Mouse (Mus musculus) frontal cortex, adult 2 months (tissue): ENCODE results near the gene Zbtb2. TPM values are rescaled to one million over a fixed set of nuclear protein-coding genes. Genes with fewer than 3 reads are reported as not detected.
"Not testable (repeated sequence)": the region's sequence is repeated elsewhere in the genome, so short reads cannot be mapped to it uniquely, and the experiment has no call there.

Source experiments
- DNase-seq, 2 experiments: peaks; one replicate each; pipeline ENCODE4 v3.0.0; 2022; ENCODE audit warnings: low spot score in 1 of 2; ENCODE audit errors: extremely low spot score in 1 of 2
- polyA plus RNA-seq: library from polyadenylated mRNA; depleted of rRNA; stranded (reverse); fragments of >200 nt; gene quantifications from 2 replicates; pipeline ENCODE4 v1.2.3, GENCODE M21; 2012; rRNA removed

Zbtb2 gene
- 8.5 and 8.9 TPM in 2 replicates for polyA plus RNA-seq

GRCm38 (mm10) chr10:4387701-4388383 lies at the start of gene Zbtb2:
TSS of gene Zbtb2 (minus strand) at chr10:4388108.
- peak in 1 of 2 experiments; percentile 59 for DNase-seq

DNA sequence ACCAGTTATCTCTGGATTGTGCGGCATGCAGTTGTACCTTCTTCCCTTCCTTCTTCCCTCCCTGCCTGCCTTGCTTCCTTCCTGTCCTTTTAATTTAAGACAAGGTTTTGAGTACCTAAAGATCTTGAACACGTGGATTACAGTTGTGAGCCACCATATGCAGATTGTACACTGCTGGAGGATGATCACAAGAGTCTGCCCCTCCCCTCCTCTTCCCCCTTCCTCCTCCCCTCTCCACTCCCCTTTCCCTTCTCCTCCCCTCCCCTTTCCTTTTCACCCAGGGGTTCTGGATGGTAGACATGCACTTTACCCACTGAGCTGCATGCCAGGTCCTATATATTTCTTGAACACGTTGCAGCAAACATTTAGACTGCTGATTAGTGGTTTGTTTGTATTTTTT lies 47.5 kb upstream of the Zbtb2 start:
- no peak for DNase-seq

DNA sequence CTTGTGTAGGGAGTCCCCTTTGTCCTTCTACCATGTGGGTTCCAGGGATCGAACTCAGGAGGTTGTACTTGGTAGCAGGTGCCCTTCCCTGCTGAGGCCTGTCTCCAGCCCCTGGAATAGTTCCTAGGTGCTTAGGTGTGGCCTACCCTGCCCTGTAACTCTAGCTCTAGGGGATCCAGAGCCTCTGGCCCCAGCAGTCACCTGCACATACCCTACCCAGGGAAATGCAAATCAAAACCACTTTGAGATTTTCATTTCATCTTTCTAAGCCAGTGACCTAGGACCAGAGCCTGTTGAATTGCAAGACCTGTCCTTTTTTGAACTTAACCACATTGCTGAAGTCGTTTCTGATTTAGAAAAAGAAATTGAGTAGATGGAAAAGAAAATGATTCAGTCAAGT lies 46.0 kb upstream of the Zbtb2 start:
- DNase-seq: not testable (repeated sequence)

- peak in 1 of 2 experiments; percentile 13 for DNase-seq
Measured at GRCm38 (mm10) chr10:4432996-4433755, 45.3 kb upstream of the Zbtb2 start.

GRCm38 (mm10) chr10:4432123-4432931 lies 44.4 kb upstream of the Zbtb2 start, which contains the start of the genes Rmnd1 and Armt1:
TSS of gene Rmnd1 (minus strand) at chr10:4432388.
TSS of gene Armt1 (plus strand) at chr10:4432467.
- peak; percentile 83 to 95 for DNase-seq

- no peak for DNase-seq
Measured at GRCm38 (mm10) chr10:4431746-4432122, 43.8 kb upstream of the Zbtb2 start.

GRCm38 (mm10) chr10:4430826-4431225 lies 42.9 kb upstream of the Zbtb2 start:
- peak in 1 of 2 experiments; percentile 39 for DNase-seq

DNA sequence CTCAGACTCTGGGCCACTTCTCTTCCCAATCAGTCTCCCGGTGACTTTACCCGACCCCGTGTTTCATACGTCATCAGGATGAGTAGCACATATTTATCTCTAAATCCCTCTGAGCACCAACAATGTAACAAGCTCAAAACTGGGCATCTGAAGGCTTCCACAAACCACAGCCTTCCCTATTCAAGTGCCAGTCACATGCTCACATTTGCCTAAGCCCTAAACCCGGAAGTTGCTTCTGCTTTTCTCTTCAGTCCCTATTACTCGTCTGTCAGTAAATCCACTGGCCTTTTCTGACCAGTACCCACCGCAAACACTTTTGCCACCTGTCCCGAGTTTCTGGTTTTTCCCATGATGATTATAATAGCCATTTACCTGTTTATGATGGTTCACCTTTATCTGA lies 42.5 kb upstream of the Zbtb2 start:
- no peak for DNase-seq

DNA sequence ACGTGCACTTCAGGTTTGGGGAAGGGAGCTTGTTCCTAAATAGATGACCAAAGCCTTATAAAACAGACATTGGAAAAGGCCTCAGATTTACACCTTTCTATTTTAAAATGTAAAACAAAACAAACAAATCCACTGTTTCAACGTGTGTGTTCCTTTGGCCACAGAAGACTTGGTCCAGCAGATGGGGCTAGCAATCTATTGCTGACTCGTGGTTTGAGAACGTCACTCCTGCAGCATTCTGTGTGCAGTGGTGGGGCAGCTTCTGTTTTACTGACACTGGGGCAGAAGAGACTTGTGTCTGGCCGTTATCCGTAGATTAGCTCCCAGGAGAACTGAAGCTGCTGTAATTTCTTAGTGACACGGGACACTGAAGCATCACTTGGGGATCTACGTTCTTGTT lies 37.3 kb upstream of the Zbtb2 start:
- no peak for DNase-seq

DNA sequence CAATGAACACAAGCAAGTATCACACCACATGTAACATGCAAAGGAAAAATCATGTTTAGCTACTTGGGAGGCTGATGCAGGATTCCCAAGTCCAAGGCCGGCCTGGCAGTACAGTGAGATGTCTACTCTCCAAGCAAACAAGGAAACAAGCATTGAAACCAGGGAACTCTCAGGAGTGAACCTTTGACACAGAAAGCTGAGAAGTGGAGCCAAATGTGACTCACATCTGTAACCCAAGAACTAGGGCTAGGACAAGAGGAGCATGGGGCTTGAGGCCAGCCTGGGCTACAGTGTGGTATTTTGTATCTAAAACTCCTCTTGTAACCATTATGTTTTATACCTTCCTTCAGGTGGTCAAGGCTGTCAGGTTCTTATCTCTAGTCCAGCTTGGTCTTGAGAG lies 19.3 kb upstream of the Zbtb2 start:
- DNase-seq: no peak

DNA sequence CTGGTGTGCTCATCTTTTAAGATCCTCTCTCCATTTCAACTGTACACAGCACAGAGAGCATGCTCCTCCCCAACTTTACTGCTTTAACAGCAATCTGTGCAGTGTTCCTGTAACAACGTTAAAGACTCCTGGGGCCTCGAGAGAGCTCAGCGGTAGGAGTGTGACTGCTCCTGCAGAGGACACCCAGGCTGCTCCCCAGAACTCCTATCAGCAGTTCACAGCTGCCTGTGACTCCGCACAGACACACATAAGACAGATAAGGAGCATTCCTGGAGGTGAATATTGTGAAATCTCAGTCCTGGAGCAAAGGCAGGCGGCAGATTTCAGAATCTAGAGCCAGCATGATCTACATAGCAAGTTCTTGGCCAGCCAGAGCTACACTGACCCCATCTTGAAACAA lies 17.6 kb upstream of the Zbtb2 start:
- no peak for DNase-seq

GRCm38 (mm10) chr10:4404895-4405491 lies 17.1 kb upstream of the Zbtb2 start:
- peak in 1 of 2 experiments; percentile 83 for DNase-seq

- DNase-seq: no peak
Measured at GRCm38 (mm10) chr10:4398058-4398457, 10.2 kb upstream of the Zbtb2 start.

DNA sequence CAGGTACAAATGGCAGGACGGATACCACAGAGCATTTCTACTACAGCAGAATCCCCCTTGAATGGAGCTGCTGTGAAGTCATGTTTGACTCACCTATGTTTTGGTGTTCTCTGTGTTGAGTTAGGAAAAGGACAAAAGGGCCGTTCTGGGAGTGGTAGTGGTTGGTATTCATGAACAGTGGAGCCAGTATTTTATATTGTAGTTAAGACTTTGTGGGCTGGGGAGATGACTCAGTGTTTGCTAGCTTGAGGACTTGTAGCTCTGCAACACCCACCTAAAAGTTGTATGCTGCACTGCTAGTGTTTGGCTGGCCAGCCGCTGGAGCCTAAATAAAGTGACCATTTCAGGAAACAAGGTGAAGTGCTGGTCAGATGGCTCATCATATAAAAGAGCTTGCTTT lies 7.4 kb upstream of the Zbtb2 start:
- DNase-seq: peak in 1 of 2 experiments; percentile 43

DNA sequence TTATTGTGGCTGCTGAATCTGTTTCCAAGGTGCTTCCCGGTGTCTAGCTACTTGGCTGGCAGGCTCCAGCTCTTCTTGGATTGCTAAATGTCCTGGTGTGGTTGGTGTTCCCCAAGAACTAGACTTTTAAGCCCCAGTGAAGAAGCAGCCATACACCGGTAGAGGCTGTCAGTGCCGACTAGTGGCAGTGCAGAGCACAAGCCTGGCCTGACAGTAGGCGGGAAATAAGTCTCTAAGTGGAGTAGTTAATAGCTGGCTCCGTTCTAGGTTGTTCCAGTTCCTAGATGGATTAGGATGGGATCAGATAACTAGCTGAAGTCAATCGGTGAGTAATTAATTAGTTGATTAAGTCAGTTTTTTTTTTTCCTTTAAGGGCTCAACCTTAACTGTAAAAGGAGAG lies 3.9 kb upstream of the Zbtb2 start:
- peak in 1 of 2 experiments; percentile 47 for DNase-seq

GRCm38 (mm10) chr10:4391076-4391475 lies 3.2 kb upstream of the Zbtb2 start:
- no peak for DNase-seq

- no peak for DNase-seq
Measured at GRCm38 (mm10) chr10:4390550-4390949, 2.6 kb upstream of the Zbtb2 start.

DNA sequence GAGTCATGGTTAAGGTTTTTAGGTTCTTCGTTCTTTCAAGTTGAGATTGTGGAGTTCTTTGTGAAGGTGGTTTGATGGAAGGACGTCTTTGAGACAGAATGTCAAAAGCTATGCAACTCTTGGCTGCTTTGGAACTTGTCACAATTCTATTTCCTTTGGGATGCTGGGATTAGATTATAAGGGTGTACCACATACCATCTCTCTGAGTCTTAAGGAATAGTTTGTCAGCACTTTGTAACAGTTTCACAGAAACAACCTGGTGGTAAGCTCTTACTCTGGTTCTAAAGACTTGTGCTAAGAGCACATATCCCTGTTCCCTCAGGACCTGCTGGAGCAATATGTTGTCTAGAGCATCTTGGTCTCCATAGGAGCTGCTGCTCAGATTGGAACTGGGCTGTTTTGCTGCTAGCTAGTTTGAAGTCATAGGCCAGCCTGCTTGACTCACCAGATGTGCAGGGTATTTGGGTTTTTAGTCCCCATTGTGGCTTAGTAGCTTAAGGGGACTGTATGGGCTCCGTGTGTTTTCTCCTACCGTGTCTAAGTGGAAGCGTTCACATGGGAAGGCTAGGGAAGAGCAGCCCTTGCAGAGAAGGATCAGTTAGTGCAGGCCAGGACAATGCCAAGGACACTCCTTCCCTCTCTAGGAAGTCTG lies 1.7 kb upstream of the Zbtb2 start:
- DNase-seq: no peak

GRCm38 (mm10) chr10:4389036-4389435 lies 1.1 kb upstream of the Zbtb2 start:
- DNase-seq: no peak

GRCm38 (mm10) chr10:4388384-4388745 lies 457 bp upstream of the Zbtb2 start:
- DNase-seq: no peak
